Mouse (Mus musculus): ENCODE data around the gene Rcn3. TPM values are rescaled to one million over a fixed set of nuclear protein-coding genes. Genes with fewer than 3 reads are reported as not detected.
A peak's percentile ranks its signal among the peaks of the same experiment; 100 is the strongest.

Rcn3 gene
- total and polyA plus RNA-seq, 3 experiments, result 24.6 to 64.5 (median 27.9) TPM

DNA sequence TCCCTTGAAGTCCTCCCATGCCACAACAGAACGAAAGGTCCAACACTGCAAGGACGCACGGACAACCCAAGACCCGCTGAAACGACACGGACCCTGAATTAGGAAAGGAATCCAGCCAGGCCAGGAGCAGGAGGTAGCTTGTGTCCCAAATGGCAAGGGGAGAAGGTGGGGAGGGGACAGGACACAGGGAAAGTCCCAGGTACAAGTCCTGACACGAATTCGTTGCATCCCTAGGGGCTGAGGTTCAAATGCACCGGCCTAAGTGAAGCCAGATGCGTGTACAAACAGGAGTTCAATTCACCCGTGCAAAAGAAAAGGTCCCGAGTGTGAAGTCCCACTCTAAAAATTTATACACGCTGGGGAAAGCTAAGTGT lies 40.4 kb downstream of the Rcn3 start:
- intact Hi-C loops (cut with DNase I), result loop anchor here (2.0 to 5.0 kb wide), 2 partner anchors 21 to 64 kb away; partner anchors contain the start of gene Prmt1
- Histone ChIP-seq H3K4me1 (ENCODE audit: control insufficient read depth, insufficient read depth, low read length) (peaks cover 5% of the 10 kb centered on the region), H3K9ac (ENCODE audit: low read depth, low read length) (peak overlapping the region; percentile 96), H3K79me2 (replicated peaks; ENCODE audit: control insufficient read depth, insufficient read depth, low read length) (peaks cover 6% of the 10 kb centered on the region), H3K4me3 (peak overlapping the region; percentile 89), H3K36me3 (ENCODE audit: control insufficient read depth, insufficient read depth, low read length) (no peaks in the 10 kb centered on the region), H3K27me3 (ENCODE audit: control insufficient read depth, insufficient read depth, low read length) (no peaks in the 10 kb centered on the region), H3K27ac (no peak overlapping the region; the same call in 1 of the 2 replicates)
- no peak for TF ChIP-seq CTCF (IDR thresholded peaks at IDR 0.05)
- TF ChIP-seq EP300 (IDR thresholded peaks at IDR 0.05; ENCODE audit: insufficient read depth, low read depth, low read length), result no peak
- no peak for TF ChIP-seq POLR2A (IDR thresholded peaks at IDR 0.05; ENCODE audit: insufficient read depth, low read depth, low read length)
- no peak for DNase-seq
- 14% methylated on average over 13 of the region's 13 CpGs for WGBS

DNA sequence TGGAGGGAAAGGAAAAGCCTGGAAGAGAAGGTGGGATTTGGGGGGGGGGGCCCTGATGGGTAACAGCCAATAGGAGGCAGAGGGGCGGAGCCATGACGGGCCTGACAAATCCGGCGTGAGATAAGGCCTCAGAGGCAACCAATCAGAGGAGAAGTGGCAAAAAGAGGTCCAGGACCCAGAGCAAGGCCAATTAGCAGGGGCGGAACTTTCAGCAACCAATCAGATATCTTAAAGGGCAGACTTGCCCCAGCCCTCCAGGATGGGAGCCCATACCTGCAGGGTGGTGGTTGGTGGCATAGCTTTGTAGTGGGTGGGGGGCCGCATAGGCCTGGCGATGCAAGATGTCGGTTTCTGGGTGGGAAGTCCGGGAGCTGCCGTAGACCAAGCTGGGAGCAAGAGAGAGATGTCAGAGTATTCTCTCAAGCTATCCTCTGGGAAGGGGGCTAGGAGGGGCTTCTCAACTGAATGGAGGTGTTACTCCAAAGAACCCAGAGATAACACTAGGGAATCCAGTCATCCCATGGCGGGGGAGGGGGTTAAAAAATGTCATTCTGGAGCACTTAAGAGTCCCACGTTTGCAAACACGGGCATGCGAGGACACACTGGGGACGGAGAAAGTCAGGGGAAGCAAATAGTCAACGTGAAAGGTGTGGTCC lies 40.9 kb downstream of the Rcn3 start:
- H3K36me3 ChIP-seq (ENCODE audit: control insufficient read depth, insufficient read depth, low read length), result no peaks in the 10 kb centered on the region
- H3K79me2 ChIP-seq (replicated peaks; ENCODE audit: control insufficient read depth, insufficient read depth, low read length), result peaks cover 6% of the 10 kb centered on the region
- peak overlapping the region; percentile 89; the same call in 1 of the 2 replicates for H3K4me3 ChIP-seq
- H3K27me3 ChIP-seq (ENCODE audit: control insufficient read depth, insufficient read depth, low read length), result no peaks in the 10 kb centered on the region
- TF ChIP-seq EP300 (IDR thresholded peaks at IDR 0.05; ENCODE audit: insufficient read depth, low read depth, low read length) (no peak), POLR2A (IDR thresholded peaks at IDR 0.05; ENCODE audit: insufficient read depth, low read depth, low read length) (no peak), CTCF (IDR thresholded peaks at IDR 0.05) (no peak)
- peaks cover 5% of the 10 kb centered on the region for H3K4me1 ChIP-seq (ENCODE audit: control insufficient read depth, insufficient read depth, low read length)
- WGBS, result 24% methylated on average over 16 of the region's 16 CpGs
- H3K9ac ChIP-seq (ENCODE audit: low read depth, low read length), result peak overlapping the region; percentile 7; the same call in 1 of the 2 replicates
- intact Hi-C loops (cut with DNase I), result loop anchor here (2.0 to 5.0 kb wide), 2 partner anchors 20 to 64 kb away; partner anchors contain the start of gene Prmt1
- H3K27ac ChIP-seq, result no peak overlapping the region; the same call in 1 of the 2 replicates
- peak; percentile 60 to 72 for DNase-seq

GRCm38 (mm10) chr7:45048923-45049657 lies 42.9 kb downstream of the Rcn3 start:
- whole genome bisulfite sequencing, result 80% methylated on average over 23 of the region's 23 CpGs
- H3K4me1 ChIP-seq (ENCODE audit: control insufficient read depth, insufficient read depth, low read length), result peaks cover 5% of the 10 kb centered on the region
- no peaks in the 10 kb centered on the region for H3K36me3 ChIP-seq (ENCODE audit: control insufficient read depth, insufficient read depth, low read length)
- H3K27me3 ChIP-seq (ENCODE audit: control insufficient read depth, insufficient read depth, low read length), result no peaks in the 10 kb centered on the region
- H3K27ac ChIP-seq, result no peak overlapping the region
- H3K4me3 ChIP-seq, result no peak overlapping the region
- DNase-seq, result peak; percentile 52 to 60
- intact Hi-C loops (cut with DNase I), result no loop called here
- peaks cover 8% of the 10 kb centered on the region for H3K79me2 ChIP-seq (replicated peaks; ENCODE audit: control insufficient read depth, insufficient read depth, low read length)
- TF ChIP-seq CTCF (IDR thresholded peaks at IDR 0.05) (no peak), EP300 (IDR thresholded peaks at IDR 0.05; ENCODE audit: insufficient read depth, low read depth, low read length) (no peak), POLR2A (IDR thresholded peaks at IDR 0.05; ENCODE audit: insufficient read depth, low read depth, low read length) (no peak)
- H3K9ac ChIP-seq (ENCODE audit: low read depth, low read length), result no peak overlapping the region

- Histone ChIP-seq H3K4me3 (no peak overlapping the region), H3K27ac (no peak overlapping the region), H3K9ac (ENCODE audit: low read depth, low read length) (no peak overlapping the region), H3K79me2 (replicated peaks; ENCODE audit: control insufficient read depth, insufficient read depth, low read length) (peaks cover 8% of the 10 kb centered on the region), H3K27me3 (ENCODE audit: control insufficient read depth, insufficient read depth, low read length) (no peaks in the 10 kb centered on the region), H3K4me1 (ENCODE audit: control insufficient read depth, insufficient read depth, low read length) (peaks cover 5% of the 10 kb centered on the region), H3K36me3 (ENCODE audit: control insufficient read depth, insufficient read depth, low read length) (no peaks in the 10 kb centered on the region)
- intact Hi-C loops (cut with DNase I), result no loop called here
- no peak for DNase-seq
- TF ChIP-seq POLR2A (IDR thresholded peaks at IDR 0.05; ENCODE audit: insufficient read depth, low read depth, low read length) (no peak), CTCF (IDR thresholded peaks at IDR 0.05) (no peak), EP300 (IDR thresholded peaks at IDR 0.05; ENCODE audit: insufficient read depth, low read depth, low read length) (no peak)
- WGBS, result 90% methylated on average over 38 of the region's 38 CpGs
Measured at GRCm38 (mm10) chr7:45048001-45048890, 43.8 kb downstream of the Rcn3 start.

- TF ChIP-seq EP300 (IDR thresholded peaks at IDR 0.05; ENCODE audit: insufficient read depth, low read depth, low read length) (no peak), CTCF (IDR thresholded peaks at IDR 0.05) (no peak), POLR2A (IDR thresholded peaks at IDR 0.05; ENCODE audit: insufficient read depth, low read depth, low read length) (no peak)
- 94% methylated on average over 14 of the region's 14 CpGs for WGBS
- H3K27me3 ChIP-seq (ENCODE audit: control insufficient read depth, insufficient read depth, low read length), result no peaks in the 10 kb centered on the region
- H3K79me2 ChIP-seq (replicated peaks; ENCODE audit: control insufficient read depth, insufficient read depth, low read length), result peaks cover 8% of the 10 kb centered on the region
- H3K4me3 ChIP-seq, result no peak overlapping the region
- DNase-seq, result no peak
- H3K4me1 ChIP-seq (ENCODE audit: control insufficient read depth, insufficient read depth, low read length), result peaks cover 5% of the 10 kb centered on the region
- no peak overlapping the region for H3K27ac ChIP-seq
- intact Hi-C loops (cut with DNase I), result no loop called here
- H3K36me3 ChIP-seq (ENCODE audit: control insufficient read depth, insufficient read depth, low read length), result no peaks in the 10 kb centered on the region
- no peak overlapping the region for H3K9ac ChIP-seq (ENCODE audit: low read depth, low read length)
Measured at GRCm38 (mm10) chr7:45047491-45047890, 44.5 kb downstream of the Rcn3 start.

Data from heart, adult 2 months (tissue).